Mouse (Mus musculus) spleen, postnatal 14 days (tissue): ENCODE results near the gene Vps54.

Experiments
- DNase-seq, 2 experiments: peaks; one replicate each; pipeline ENCODE4 v3.0.0; 2021 to 2022; ENCODE audit warnings: low spot score in 2 of 2

The Vps54 gene

DNA sequence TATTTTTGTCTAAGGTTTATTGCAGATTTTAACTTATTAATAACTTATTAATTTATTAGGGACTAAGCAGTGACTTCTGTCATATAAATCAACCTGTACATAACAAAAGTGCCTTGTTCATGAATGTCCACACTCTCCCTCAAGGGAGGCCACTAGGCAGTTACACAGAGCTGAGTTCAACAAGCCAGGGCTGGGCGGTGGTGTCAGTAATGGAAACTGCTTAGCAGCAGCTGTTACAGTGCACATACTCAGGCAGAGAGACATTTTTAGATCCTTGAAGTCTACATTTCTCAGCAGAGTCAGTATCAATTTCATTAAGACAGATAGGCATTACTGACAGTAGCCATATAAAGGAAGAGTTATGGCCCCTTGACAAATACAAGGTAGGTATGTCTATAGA lies 98.8 kb downstream of the Vps54 start:
- no peak for DNase-seq

DNA sequence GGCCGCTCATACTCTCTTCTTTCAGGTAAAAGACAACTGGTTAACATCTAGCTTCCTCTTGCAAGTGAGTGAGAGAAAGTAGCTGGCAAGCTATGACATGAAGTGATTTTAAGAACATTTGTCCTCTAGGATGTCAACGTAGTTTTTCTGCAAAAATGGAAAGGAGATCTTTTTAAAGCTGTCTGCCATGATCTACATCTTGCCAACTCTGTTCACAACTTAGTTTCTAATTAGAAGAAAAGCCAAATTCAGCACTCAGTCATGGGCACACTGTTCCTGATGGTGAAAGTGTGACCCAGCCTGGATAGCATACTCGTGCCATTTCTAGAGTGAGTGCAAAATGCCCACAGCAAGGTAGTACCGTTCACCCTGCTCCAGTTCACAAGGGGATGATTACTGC lies 100.0 kb downstream of the Vps54 start:
- DNase-seq, result no peak

DNA sequence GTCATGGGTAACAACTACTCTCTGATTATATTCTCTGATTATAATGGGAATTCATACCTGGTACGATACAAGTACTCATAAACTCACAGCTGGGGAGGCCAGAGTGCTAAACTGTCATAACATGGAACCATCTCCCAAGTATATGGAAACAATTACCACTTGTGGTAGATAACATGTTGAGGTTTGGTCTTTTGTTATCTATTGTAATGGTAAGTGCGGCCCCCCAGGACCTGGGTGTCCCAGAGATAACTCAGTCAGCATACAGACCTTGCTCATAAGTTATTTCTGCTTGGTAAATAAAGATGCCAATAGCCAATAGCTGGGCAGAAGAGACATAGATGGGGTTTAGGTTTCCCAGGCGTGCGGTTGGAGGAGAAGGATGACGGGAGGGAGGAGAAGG lies 104.4 kb downstream of the Vps54 start:
- DNase-seq, result no peak

DNA sequence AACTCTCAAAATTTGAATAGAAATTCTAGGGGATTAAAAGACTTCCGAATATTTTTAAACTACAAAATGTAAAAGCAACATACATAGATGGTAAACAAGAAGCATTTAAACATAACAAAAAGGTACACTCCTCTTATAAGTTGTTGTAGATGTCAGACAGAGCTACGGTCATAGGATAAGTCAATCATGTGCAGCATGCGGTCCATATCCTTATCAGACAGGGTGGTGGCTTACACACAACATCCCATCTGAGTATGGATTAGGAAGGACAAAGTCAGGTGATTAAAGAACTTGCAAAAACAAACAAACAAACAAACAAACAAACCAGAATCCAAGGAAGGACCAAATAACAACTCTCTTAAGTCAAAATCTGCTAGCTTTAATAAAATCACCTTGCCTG lies 106.9 kb downstream of the Vps54 start:
- no peak for DNase-seq

DNA sequence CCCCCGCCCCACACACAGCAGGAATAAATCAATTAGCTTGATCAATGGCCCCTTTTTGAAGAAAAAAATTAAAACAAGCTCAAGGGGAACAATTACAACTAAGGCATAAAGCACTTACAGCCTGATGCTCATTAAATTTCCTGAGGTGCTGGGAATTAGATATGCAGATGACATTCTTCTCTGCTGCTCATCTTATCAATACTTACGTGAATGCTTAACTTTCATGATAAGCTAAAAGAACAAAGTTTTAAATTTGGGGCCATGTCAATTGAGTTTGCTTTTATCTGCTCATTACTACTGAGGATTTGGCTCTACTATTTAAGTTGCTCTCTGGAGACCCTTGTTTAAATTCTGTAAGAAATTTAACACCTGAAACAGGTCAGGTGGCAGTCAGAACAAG lies 109.8 kb downstream of the Vps54 start:
- DNase-seq, result no peak

- no peak for DNase-seq
Measured at GRCm38 (mm10) chr11:21351296-21351695, 112.2 kb downstream of the Vps54 start.

DNA sequence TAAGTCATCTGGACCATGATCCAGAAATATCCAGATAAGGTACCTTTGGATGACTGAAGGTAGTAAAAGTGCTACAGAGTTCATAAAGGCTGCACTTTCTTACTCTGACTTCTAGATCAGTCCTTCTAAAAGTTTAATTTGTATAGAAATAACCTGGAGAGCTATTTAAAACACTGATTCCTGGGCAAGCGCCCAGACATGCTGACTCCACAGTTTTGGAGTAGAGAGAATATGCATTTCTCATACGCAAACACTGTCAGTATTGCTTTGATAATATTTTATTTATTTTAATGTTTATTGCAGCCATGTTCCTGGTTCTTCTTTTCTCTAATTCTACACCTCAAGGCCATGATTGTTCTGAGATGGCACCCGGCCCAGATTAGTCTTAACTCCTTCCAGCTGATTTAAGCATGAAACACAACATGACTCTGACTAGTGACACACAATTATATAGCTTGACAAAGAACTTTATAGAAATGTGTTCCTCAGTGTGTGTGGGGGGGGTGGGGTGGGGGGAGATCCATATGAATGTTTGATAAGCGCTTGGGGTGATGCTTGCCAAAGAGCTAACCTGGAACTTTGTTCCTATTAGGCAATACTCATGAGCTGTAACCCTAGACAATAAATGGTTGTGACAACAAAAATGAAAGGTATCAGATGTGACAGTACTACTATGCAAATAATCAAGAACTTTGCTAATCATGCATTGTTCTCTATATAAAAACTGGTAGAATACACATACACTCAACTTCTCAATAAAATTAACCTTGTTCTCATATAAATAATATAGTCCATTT lies 124.3 kb downstream of the Vps54 start:
- no peak for DNase-seq

- no peak for DNase-seq
Measured at GRCm38 (mm10) chr11:21368466-21368865, 129.4 kb downstream of the Vps54 start.

- DNase-seq, result no peak
Measured at GRCm38 (mm10) chr11:21369248-21370016, 130.4 kb downstream of the Vps54 start.

DNA sequence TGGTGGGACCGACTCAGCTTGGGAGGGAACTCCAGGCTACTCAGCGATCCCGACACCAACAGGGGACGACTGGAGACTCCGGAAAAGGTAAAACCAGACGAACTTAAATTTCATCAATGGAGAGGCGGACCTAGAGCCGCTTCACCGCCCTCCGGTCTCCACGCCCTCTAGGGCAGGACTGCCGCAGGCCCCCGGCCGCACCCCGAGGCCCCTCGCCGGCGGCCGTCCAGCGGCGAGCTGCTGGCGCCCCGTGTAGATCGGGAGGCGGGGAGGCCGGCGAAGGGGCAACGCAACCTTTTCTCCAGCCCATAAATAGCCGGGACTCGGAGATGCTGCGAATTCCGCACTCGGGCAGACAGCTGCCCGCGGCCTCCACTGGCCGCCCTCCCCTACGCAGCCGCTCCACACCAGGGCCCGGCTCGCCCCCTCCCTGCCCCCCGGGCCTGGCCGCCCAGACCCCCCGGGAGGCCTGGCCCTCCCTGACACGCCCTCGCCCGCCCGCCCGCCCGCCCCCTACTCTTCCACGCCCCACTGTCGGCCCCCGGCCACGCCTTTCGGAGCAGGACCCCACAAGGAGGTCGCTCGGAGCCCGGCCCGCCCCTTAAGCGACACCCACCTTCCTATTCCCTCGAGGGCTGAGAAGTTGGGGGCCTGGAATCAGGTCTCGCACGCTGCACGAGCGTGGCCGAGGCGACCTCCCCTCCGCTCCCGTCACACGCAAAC lies 131.5 kb downstream of the Vps54 start:
- peak; percentile 22 to 34 for DNase-seq
